Mouse (Mus musculus): ENCODE measurements around the gene Sf3b3.

DNA sequence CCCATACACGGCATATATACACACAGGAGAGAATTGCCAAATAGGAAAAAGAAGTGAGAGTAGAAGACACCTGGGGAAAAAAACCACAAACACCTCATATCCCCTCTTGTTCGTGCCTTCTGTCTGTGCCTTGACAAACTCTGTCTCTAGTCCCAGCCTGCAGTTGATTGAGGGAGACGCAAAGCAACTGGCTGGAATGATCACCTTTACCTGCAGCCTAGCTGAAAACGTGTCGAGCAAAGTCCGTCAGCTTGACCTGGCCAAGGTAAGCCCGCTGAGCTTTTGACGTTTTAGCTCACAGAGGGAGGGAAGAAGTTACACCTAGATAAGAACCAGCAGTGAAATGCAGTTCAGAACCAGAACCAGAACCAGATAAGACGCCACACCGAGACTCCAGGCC is 4.6 kb upstream of the Sf3b3 start:
- TF ChIP-seq CTCF (IDR thresholded peaks at IDR 0.05; ENCODE audit: control insufficient read depth, insufficient read depth, insufficient replicate concordance, low read depth, low read length): no peak
- no peak for TF ChIP-seq POLR2A (IDR thresholded peaks at IDR 0.05; ENCODE audit: control insufficient read depth, low read depth, low read length)
